Mouse (Mus musculus): ENCODE data around the gene Uba52. TPM values are rescaled to one million over a fixed set of nuclear protein-coding genes. Genes with fewer than 3 reads are reported as not detected.

Uba52 gene
- total RNA-seq, 1 experiment from 2014 or later, result 1,380 TPM

- DNase-seq, result peak; percentile 65
Observed at GRCm38 (mm10) chr8:70504291-70504716, 6.3 kb downstream of the Uba52 start.

GRCm38 (mm10) chr8:70503062-70503750, 7.4 kb downstream of the Uba52 start:
- peak; percentile 62 for DNase-seq

- no peak for DNase-seq
Observed at GRCm38 (mm10) chr8:70502540-70502939, 8.1 kb downstream of the Uba52 start.

GRCm38 (mm10) chr8:70501820-70502529, 8.6 kb downstream of the Uba52 start:
- no peak for DNase-seq

- DNase-seq, result no peak
Observed at GRCm38 (mm10) chr8:70500386-70501301, 10.0 kb downstream of the Uba52 start.

GRCm38 (mm10) chr8:70495771-70496062, 14.9 kb downstream of the Uba52 start:
- DNase-seq, result no peak

- no peak for DNase-seq
Observed at GRCm38 (mm10) chr8:70495001-70495770, 15.4 kb downstream of the Uba52 start.

GRCm38 (mm10) chr8:70494416-70494945, 16.1 kb downstream of the Uba52 start:
- DNase-seq, result no peak

GRCm38 (mm10) chr8:70493692-70494415, 16.7 kb downstream of the Uba52 start:
- no peak for DNase-seq

- DNase-seq, result no peak
Observed at GRCm38 (mm10) chr8:70492664-70493640, 17.6 kb downstream of the Uba52 start, which contains the start of gene Crlf1. Gene Crlf1, plus strand, starts transcription at chr8:70493158.

- no peak for DNase-seq
Observed at GRCm38 (mm10) chr8:70490880-70491495, 19.6 kb downstream of the Uba52 start.

- DNase-seq, result no peak
Observed at GRCm38 (mm10) chr8:70490061-70490879, 20.3 kb downstream of the Uba52 start.

- DNase-seq, result peak; percentile 22
Observed at GRCm38 (mm10) chr8:70489576-70489975, 21.0 kb downstream of the Uba52 start.

- no peak for DNase-seq
Observed at GRCm38 (mm10) chr8:70488931-70489470, 21.6 kb downstream of the Uba52 start.

GRCm38 (mm10) chr8:70487993-70488796, 22.4 kb downstream of the Uba52 start:
- peak; percentile 30 for DNase-seq

GRCm38 (mm10) chr8:70486941-70487520, 23.6 kb downstream of the Uba52 start, which contains the start of gene Tmem59l:
Gene Tmem59l, minus strand, starts transcription at chr8:70487358.
- DNase-seq, result no peak
